Mouse (Mus musculus) megakaryocyte, embryonic 14.5 days (primary cell): ENCODE data around the gene Arhgap28.

Source experiments
- FLI1 ChIP-seq: IDR thresholded peaks from 2 replicates; pipeline ENCODE4 v1.6.1; 2012; ENCODE audit warnings: low read length, inconsistent platforms, mixed read lengths
- GATA1 ChIP-seq: IDR thresholded peaks from 3 replicates; pipeline ENCODE4 v1.6.1; 2012; ENCODE audit warnings: mixed read lengths, low read length, inconsistent platforms, borderline replicate concordance

- TF ChIP-seq GATA1 = no peak
- TF ChIP-seq FLI1 = no peak
Observed at GRCm38 (mm10) chr17:67861744-67862535, 142.0 kb downstream of the Arhgap28 start.
